Mouse (Mus musculus) spleen, adult 2 months (tissue): Measurements from ENCODE around the gene Tgm5. TPM values are rescaled to one million over a fixed set of nuclear protein-coding genes. Genes with fewer than 3 reads are reported as not detected.
"Not testable (repeated sequence)": the region's sequence is repeated elsewhere in the genome, so short reads cannot be mapped to it uniquely, and the experiment has no call there.

Experiments used
- DNase-seq, 2 experiments: peaks; one replicate each; pipeline versions ENCODE4 v3.0.0 to v3.0.0-alpha.2; 2012 to 2021; ENCODE audit warnings: low spot score in 2 of 2, low read depth in 1 of 2
- H3K27ac ChIP-seq: fragments of 200-500 bp; 2 replicates; pipeline ENCODE4 v1.5.1; 2012; ENCODE audit warnings: low read length, inconsistent platforms; ENCODE audit not compliant: insufficient read depth
- H3K27me3 ChIP-seq: fragments of 200-500 bp; 2 replicates; pipeline ENCODE4 v1.6.1; 2012; ENCODE audit warnings: mild to moderate bottlenecking, moderate library complexity, low read length, inconsistent platforms; ENCODE audit not compliant: control insufficient read depth, insufficient read depth
- H3K36me3 ChIP-seq: fragments of 200-500 bp; 2 replicates; pipeline ENCODE4 v1.6.1; 2012; ENCODE audit warnings: mild to moderate bottlenecking, low read length, inconsistent platforms; ENCODE audit not compliant: control insufficient read depth, insufficient read depth
- H3K4me1 ChIP-seq: fragments of 200-500 bp; 2 replicates; pipeline ENCODE4 v1.6.1; 2011; ENCODE audit warnings: inconsistent platforms; ENCODE audit not compliant: control insufficient read depth, insufficient read depth, insufficient read length
- H3K4me3 ChIP-seq: fragments of 200-500 bp; 2 replicates; pipeline ENCODE4 v1.5.1; 2011; ENCODE audit warnings: mild to moderate bottlenecking, inconsistent platforms; ENCODE audit not compliant: insufficient read depth, insufficient read length; ENCODE audit errors: extremely low read depth
- CTCF ChIP-seq: fragments of 200-500 bp; IDR thresholded peaks from 2 replicates; pipeline ENCODE4 v1.5.1; 2011; ENCODE audit warnings: mild to moderate bottlenecking, inconsistent platforms; ENCODE audit not compliant: insufficient read depth, insufficient read length, insufficient replicate concordance; ENCODE audit errors: extremely low read depth
- POLR2A ChIP-seq: fragments of 200-500 bp; IDR thresholded peaks from 2 replicates; pipeline ENCODE4 v1.6.1; 2011; ENCODE audit warnings: low read depth, low read length, inconsistent platforms
- WGBS: fragments of 180-500 bp; shearing (Covaris S2); methylation state at CpG from one replicate; pipeline ENCODE4 v1.1.7; 2018; 5-methylcytosine and 5-hydroxymethylcytosine counted together
- polyA plus RNA-seq: library from polyadenylated mRNA; depleted of rRNA; stranded (reverse); fragments of >200 nt; gene quantifications from 2 replicates; pipeline ENCODE4 v1.2.3, GENCODE M21; 2012

The Tgm5 gene
- polyA plus RNA-seq, 1 experiment = not detected

GRCm38 (mm10) chr2:121052176-121052575 lies 33.5 kb downstream of the Tgm5 start:
- no peak overlapping the region for H3K4me3 ChIP-seq
- TF ChIP-seq POLR2A (no peak), CTCF (no peak)
- no peaks in the 10 kb centered on the region; the same call in 1 of the 2 replicates for H3K27me3 ChIP-seq
- H3K36me3 ChIP-seq = no peaks in the 10 kb centered on the region
- no peak overlapping the region for H3K27ac ChIP-seq
- 88% methylated on average over 5 of the region's 5 CpGs for WGBS
- no peaks in the 10 kb centered on the region for H3K4me1 ChIP-seq
- DNase-seq = no peak

- WGBS = 88% methylated on average over 4 of the region's 4 CpGs
- Histone ChIP-seq H3K27ac (no peak overlapping the region), H3K27me3 (no peaks in the 10 kb centered on the region), H3K4me3 (no peak overlapping the region), H3K36me3 (no peaks in the 10 kb centered on the region), H3K4me1 (no peaks in the 10 kb centered on the region)
- no peak for DNase-seq
- TF ChIP-seq POLR2A (no peak), CTCF (no peak)
Measured at GRCm38 (mm10) chr2:121045653-121046052, 40.0 kb downstream of the Tgm5 start.

DNA sequence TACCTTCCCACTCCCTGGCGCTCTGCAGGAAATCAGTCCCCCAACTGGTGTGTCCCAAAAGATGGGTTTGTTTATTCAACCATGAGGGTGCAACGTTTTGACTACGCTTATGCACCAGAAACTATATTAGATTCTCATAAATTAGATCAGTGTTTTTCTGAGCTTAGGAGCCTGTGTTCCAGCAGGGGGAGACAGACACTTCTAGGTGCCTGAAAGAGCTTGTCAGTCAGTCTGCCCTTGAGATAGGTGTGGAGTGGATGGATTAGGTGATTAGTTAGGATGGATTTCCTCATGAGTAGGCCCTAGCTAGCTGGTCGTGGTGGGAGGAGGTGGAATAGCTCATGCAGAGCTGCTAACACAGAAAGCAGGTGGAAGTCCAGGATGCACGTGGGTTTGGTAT lies 44.5 kb downstream of the Tgm5 start:
- no peak for DNase-seq
- H3K4me1 ChIP-seq = no peaks in the 10 kb centered on the region
- H3K36me3 ChIP-seq = no peaks in the 10 kb centered on the region
- H3K27ac ChIP-seq = no peak overlapping the region
- no peak overlapping the region for H3K4me3 ChIP-seq
- H3K27me3 ChIP-seq = no peaks in the 10 kb centered on the region
- TF ChIP-seq CTCF (peak; percentile 5; the same call in 1 of the 2 replicates), POLR2A (no peak)
- 37% methylated on average over 5 of the region's 5 CpGs for WGBS

- DNase-seq = no peak
- no peak for TF ChIP-seq CTCF
- TF ChIP-seq POLR2A = no peak
- WGBS = 100% methylated on average over 1 of the region's 1 CpGs
Measured at GRCm38 (mm10) chr2:121039382-121039781, 46.3 kb downstream of the Tgm5 start.

GRCm38 (mm10) chr2:121038851-121039250 lies 46.8 kb downstream of the Tgm5 start:
- not testable (repeated sequence) for H3K4me1 ChIP-seq, H3K27ac ChIP-seq, H3K27me3 ChIP-seq, DNase-seq, H3K36me3 ChIP-seq, H3K4me3 ChIP-seq
- WGBS = 94% methylated on average over 1 of the region's 1 CpGs

More at GRCm38 (mm10) chr2:121039382-121039781, 46.3 kb downstream of the Tgm5 start:
- Histone ChIP-seq H3K4me3 (no peak overlapping the region), H3K27me3 (no peaks in the 10 kb centered on the region), H3K36me3 (no peaks in the 10 kb centered on the region), H3K4me1 (no peaks in the 10 kb centered on the region), H3K27ac (no peak overlapping the region)

DNA sequence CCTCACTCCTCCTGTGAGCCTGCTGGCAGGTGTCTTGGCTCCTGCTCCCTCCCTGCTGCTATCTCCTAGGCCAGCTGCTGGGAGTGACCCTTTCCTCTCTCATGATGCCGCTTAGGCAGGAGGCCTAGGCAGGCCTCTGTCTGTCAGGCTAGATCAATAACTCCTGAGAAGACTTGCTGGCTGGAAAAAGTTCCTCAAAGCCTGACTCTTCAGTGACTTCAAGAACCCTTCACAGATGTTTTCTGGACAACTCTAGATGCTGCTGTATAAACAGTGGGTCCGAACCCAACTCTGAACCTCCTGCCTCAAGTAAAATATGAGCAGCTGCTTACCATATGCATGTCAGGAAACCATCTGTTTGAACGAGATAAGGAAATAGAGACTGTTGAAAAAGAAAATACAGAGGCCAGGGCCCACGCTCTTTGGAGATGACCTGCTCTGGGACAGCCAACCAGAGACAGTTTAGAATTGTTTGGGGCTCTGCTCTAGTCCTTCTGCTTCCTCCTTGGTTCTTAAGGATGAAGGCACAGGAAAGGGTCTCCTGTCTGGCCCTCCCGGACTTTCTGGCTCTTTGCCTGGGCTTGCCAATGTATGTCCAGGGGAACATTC lies 48.8 kb downstream of the Tgm5 start, which contains the start of gene Epb42:
Gene Epb42, minus strand, starts transcription at position 340 of the 609 bp plus-strand sequence.
- H3K36me3 ChIP-seq = no peaks in the 10 kb centered on the region
- H3K4me1 ChIP-seq = no peaks in the 10 kb centered on the region
- H3K27me3 ChIP-seq = no peaks in the 10 kb centered on the region
- TF ChIP-seq POLR2A (no peak), CTCF (no peak)
- H3K27ac ChIP-seq = peak within 1 kb of the TSS; percentile 45; the same call in 1 of the 2 replicates
- H3K4me3 ChIP-seq = no peak within 1 kb of the TSS
- 47% methylated on average over 5 of the region's 5 CpGs for WGBS
- DNase-seq = no peak

- H3K27ac ChIP-seq = no peak overlapping the region
- no peak overlapping the region for H3K4me3 ChIP-seq
- no peaks in the 10 kb centered on the region for H3K27me3 ChIP-seq
- DNase-seq = no peak
- 86% methylated on average over 5 of the region's 5 CpGs for WGBS
- H3K4me1 ChIP-seq = no peaks in the 10 kb centered on the region
- H3K36me3 ChIP-seq = peaks cover under 1% of the 10 kb centered on the region; the same call in 1 of the 2 replicates
- TF ChIP-seq POLR2A (no peak), CTCF (no peak)
Measured at GRCm38 (mm10) chr2:121022918-121023317, 62.7 kb downstream of the Tgm5 start.
